In genomic region chr11:75031251-75031650, GRCm38 (mm10) we compare ENCODE assay signal across 14 mouse cellular contexts.
DNase-seq lines count a peak whose midpoint lies in the region; ATAC-seq lines count a peak whose summit lies in the region.
"Had no signal": no experiment of that assay in that cellular context is flagged by ENCODE, and none has a peak within 500 bp of the region (broad histone marks: within the 10 kb centered on the region; RNA-seq: fewer than 3 reads in every experiment).

No protein-coding gene starts in this region.

- H3K36me3 ChIP-seq in heart, embryonic 14.5 days (ENCODE audit: control insufficient read depth, insufficient read depth, low read length) = no peaks in the 10 kb centered on the region
- H3K36me3 ChIP-seq in heart, embryonic 11.5 days (ENCODE audit: control insufficient read depth, insufficient read depth, low read length) = no peaks in the 10 kb centered on the region
- H3K36me3 ChIP-seq in limb, embryonic 12.5 days = no peaks in the 10 kb centered on the region

- no peak overlapping the region for H3K27ac ChIP-seq in heart, embryonic 14.5 days (replicated peaks in 1 of 2; ENCODE audit: control insufficient read depth in 1 of 2, insufficient read depth in 1 of 2, low read depth in 2 of 2, low read length in 2 of 2)
- H3K27ac ChIP-seq in heart, embryonic 11.5 days (ENCODE audit: low read depth, low read length) = no peak overlapping the region
- peak overlapping the region; percentile 73 for H3K27ac ChIP-seq in limb, embryonic 12.5 days
- H3K27ac ChIP-seq: hindbrain, embryonic 13.5 days had no signal

- H3K4me1 ChIP-seq in heart, embryonic 14.5 days (ENCODE audit: control insufficient read depth in 2 of 2, insufficient read depth in 2 of 2, low read length in 2 of 2) = peaks cover 9 to 13% of the 10 kb centered on the region in 2 experiments
- 0 out of 2 replicates have a peak, but pooled peaks cover 3% of the 10 kb centered on the region for H3K4me1 ChIP-seq in heart, embryonic 11.5 days (ENCODE audit: control insufficient read depth, insufficient read depth, low read length)
- peaks cover 23% of the 10 kb centered on the region for H3K4me1 ChIP-seq in limb, embryonic 12.5 days (replicated peaks)

- H3K27me3 ChIP-seq in heart, embryonic 14.5 days (ENCODE audit: control insufficient read depth, insufficient read depth, low read length) = no peaks in the 10 kb centered on the region
- no peaks in the 10 kb centered on the region for H3K27me3 ChIP-seq in heart, embryonic 11.5 days (ENCODE audit: control insufficient read depth, insufficient read depth, low read length)
- H3K27me3 ChIP-seq in limb, embryonic 12.5 days = no peaks in the 10 kb centered on the region
- H3K27me3 ChIP-seq: CH12.LX; hindbrain, embryonic 13.5 days; megakaryocyte, embryonic 14.5 days had no signal

- H3K4me3 ChIP-seq in heart, embryonic 14.5 days (ENCODE audit: control insufficient read depth in 1 of 2, insufficient read depth in 1 of 2, low read depth in 1 of 2, low read length in 2 of 2) = no peak overlapping the region
- no peak overlapping the region for H3K4me3 ChIP-seq in heart, embryonic 11.5 days (ENCODE audit: low read depth, low read length)
- H3K4me3 ChIP-seq in limb, embryonic 12.5 days (replicated peaks) = no peak overlapping the region
- H3K4me3 ChIP-seq: erythroblast, embryonic 14.5 days; hindbrain, embryonic 13.5 days; megakaryocyte, embryonic 14.5 days had no signal

- DNase-seq in testis, postnatal 10 days (ENCODE audit: low spot score) = peak; percentile 41
- no peak for DNase-seq in testis, postnatal 14 days (ENCODE audit: low spot score)
- DNase-seq in frontal cortex, postnatal 25 days (ENCODE audit: low spot score in 2 of 2) = no peak
- DNase-seq in urinary bladder, adult 2 months (ENCODE audit: low spot score) = no peak
- DNase-seq: adrenal gland, postnatal 14 days had no signal

- ATAC-seq in heart, embryonic 14.5 days (ENCODE audit: insufficient number of reproducible peaks, insufficient read depth, low FRiP score, low read depth) = 0 out of 2 replicates have a peak, but pooled peaks have one; percentile 13
- no peak for ATAC-seq in heart, embryonic 11.5 days (replicated peaks; ENCODE audit: insufficient number of reproducible peaks, low FRiP score, low TSS enrichment)
- peak; percentile 82 for ATAC-seq in limb, embryonic 12.5 days (ENCODE audit: insufficient number of reproducible peaks, insufficient read depth, low FRiP score, low TSS enrichment, low read depth)
- ATAC-seq in CD4-positive, CD25-positive, alpha-beta regulatory T cell, adult 4 months = no peak
- ATAC-seq: intestine, postnatal 0 days had no signal

- no peaks in the 10 kb centered on the region for H3K9me3 ChIP-seq in heart, embryonic 14.5 days (ENCODE audit: control insufficient read depth, low read length)
- no peaks in the 10 kb centered on the region for H3K9me3 ChIP-seq in heart, embryonic 11.5 days (replicated peaks; ENCODE audit: control insufficient read depth, low read length)
- H3K9me3 ChIP-seq in limb, embryonic 12.5 days = no peaks in the 10 kb centered on the region
- H3K9me3 ChIP-seq: hindbrain, embryonic 13.5 days; megakaryocyte, embryonic 14.5 days had no signal

- no peak overlapping the region for H3K9ac ChIP-seq in heart, embryonic 14.5 days (ENCODE audit: low read length)
- H3K9ac ChIP-seq in heart, embryonic 11.5 days (ENCODE audit: low read depth, low read length) = no peak overlapping the region
- no peak overlapping the region for H3K9ac ChIP-seq in limb, embryonic 12.5 days (replicated peaks)
- H3K9ac ChIP-seq: hindbrain, embryonic 13.5 days had no signal

- no peak overlapping the region for H3K4me2 ChIP-seq in heart, embryonic 14.5 days (ENCODE audit: low read length)
- no peak overlapping the region for H3K4me2 ChIP-seq in heart, embryonic 11.5 days
- no peak overlapping the region for H3K4me2 ChIP-seq in limb, embryonic 12.5 days
- H3K4me2 ChIP-seq: hindbrain, embryonic 13.5 days had no signal

- 77% methylated on average over 2 of the region's 2 CpGs for WGBS in heart, embryonic 14.5 days
- WGBS in heart, embryonic 11.5 days (ENCODE audit: insufficient replicate concordance) = 75% methylated on average over 2 of the region's 2 CpGs
- WGBS in limb, embryonic 12.5 days = 24% methylated on average over 2 of the region's 2 CpGs

Comparison
In these comparisons a context has a peak if more than half of its experiments do, and no peak if none do; other contexts are left out.
1. ATAC-seq: peak in heart, embryonic 14.5 days (single experiment) and limb, embryonic 12.5 days (single experiment); none in heart, embryonic 11.5 days (single experiment) and CD4-positive, CD25-positive, alpha-beta regulatory T cell, adult 4 months (single experiment).